20 mouse cellular contexts compared by ENCODE assay signal in genomic region chr4:69015396-69015795, GRCm38 (mm10).
DNase-seq lines count a peak whose midpoint lies in the region.
"Had no signal": no experiment of that assay in that cellular context is flagged by ENCODE, and none has a peak within 500 bp of the region (broad histone marks: within the 10 kb centered on the region; RNA-seq: fewer than 3 reads in every experiment).

No protein-coding gene starts in this region.

- peak; percentile 19 to 38 for DNase-seq in left cerebral cortex, adult 18-20 months (ENCODE audit: low spot score in 2 of 2)
- no peak for DNase-seq in left cerebral cortex, postnatal 4 days
- DNase-seq in layer of hippocampus, adult 11-12 months (ENCODE audit: low spot score), result peak; percentile 64
- peak; percentile 13 for DNase-seq in layer of hippocampus, adult 9-10 months (ENCODE audit: low spot score)
- peak; percentile 7 to 42 for DNase-seq in right cerebral cortex, postnatal 36 days (ENCODE audit: low spot score in 2 of 2)
- no peak for DNase-seq in thymus, adult 18-20 months
- DNase-seq in gastrocnemius, adult 18-20 months (ENCODE audit: low spot score), result no peak
- DNase-seq: adrenal gland, adult 2 months; B cell, adult 2 months; cerebellum, adult 18-20 months; cerebellum, postnatal 25 days; embryo, embryonic 11 days; gastrocnemius, postnatal 14 days; heart, adult 11 months; heart, postnatal 10 days; kidney, adult 8-10 months; kidney, postnatal 10 days; lung, postnatal 4 days; spleen, adult 18-20 months; thymus, postnatal 36 days had no signal

- intact Hi-C loops in left cerebral cortex, postnatal 4 days (cut with DNase I), result no loop called here

Comparison
In these comparisons a context has a peak if more than half of its experiments do, and no peak if none do; other contexts are left out.
1. DNase-seq: peak in left cerebral cortex, adult 18-20 months (2 of 2), layer of hippocampus, adult 11-12 months (single experiment), layer of hippocampus, adult 9-10 months (single experiment) and right cerebral cortex, postnatal 36 days (2 of 2); none in left cerebral cortex, postnatal 4 days (single experiment), thymus, adult 18-20 months (0 of 2) and gastrocnemius, adult 18-20 months (single experiment).